Mouse (Mus musculus) MEL (cell line): ENCODE measurements around the gene Ism1. TPM values are rescaled to one million over a fixed set of nuclear protein-coding genes. Genes with fewer than 3 reads are reported as not detected.

Experiments
- DNase-seq: peaks from one replicate; pipeline ENCODE4 v3.0.0; 2011; ENCODE audit warnings: low read depth, low spot score
- H3K27ac ChIP-seq: 2 replicates; pipeline ENCODE4 v1.5.1; 2012; ENCODE audit warnings: low read depth, mild to moderate bottlenecking, control low read depth, low read length, moderate library complexity; ENCODE audit not compliant: control insufficient read depth
- H3K27me3 ChIP-seq, 2 experiments: fragments of 150-350 bp in 1 of 2; sonication (generic) in 1 of 2; 2 replicates each; pipeline ENCODE4 v1.6.1; 2012; ENCODE audit warnings: low read length in 2 of 2, mild to moderate bottlenecking in 2 of 2, improper control_type of control experiment in 1 of 2, moderate library complexity in 1 of 2; ENCODE audit not compliant: insufficient read depth in 2 of 2, control insufficient read depth in 1 of 2
- H3K36me3 ChIP-seq, 2 experiments: 2 replicates each; pipeline ENCODE4 v1.6.1; 2012 to 2014; ENCODE audit warnings: low read length in 2 of 2, improper control_type of control experiment in 1 of 2, inconsistent platforms in 1 of 2, mild to moderate bottlenecking in 1 of 2; ENCODE audit not compliant: insufficient read depth in 2 of 2, control insufficient read depth in 1 of 2
- H3K4me1 ChIP-seq, 2 experiments: fragments of 150-350 bp in 1 of 2; sonication (generic) in 1 of 2; 2 replicates each; pipeline ENCODE4 v1.6.1; 2012; ENCODE audit warnings: low read length in 2 of 2, improper control_type of control experiment in 1 of 2, mild to moderate bottlenecking in 1 of 2; ENCODE audit not compliant: insufficient read depth in 2 of 2, control insufficient read depth in 1 of 2
- H3K4me3 ChIP-seq, 2 experiments: fragments of 150-350 bp in 1 of 2; sonication (generic) in 1 of 2; 2 replicates each; pipeline ENCODE4 v1.5.1; 2012; ENCODE audit warnings: low read depth in 2 of 2, low read length in 2 of 2, mild to moderate bottlenecking in 2 of 2, moderate library complexity in 2 of 2, control low read depth in 1 of 2, improper control_type of control experiment in 1 of 2; ENCODE audit not compliant: control insufficient read depth in 1 of 2, insufficient read depth in 1 of 2
- H3K79me2 ChIP-seq: 2 replicates; pipeline ENCODE4 v1.6.1; 2012; ENCODE audit warnings: mild to moderate bottlenecking, low read length, moderate library complexity; ENCODE audit not compliant: control insufficient read depth, poor library complexity, insufficient read depth
- H3K9ac ChIP-seq: 2 replicates; pipeline ENCODE4 v1.6.1; 2012; ENCODE audit warnings: low read depth, mild to moderate bottlenecking, control low read depth, low read length, moderate library complexity; ENCODE audit not compliant: control insufficient read depth, poor library complexity, severe bottlenecking
- H3K9me3 ChIP-seq: fragments of 150-350 bp; sonication (generic); replicated peaks from 2 replicates; pipeline ENCODE4 v1.6.1; 2012; ENCODE audit warnings: mild to moderate bottlenecking, low read length, improper control_type of control experiment, moderate library complexity; ENCODE audit not compliant: insufficient read depth
- GABPA ChIP-seq: IDR thresholded peaks from 2 replicates; pipeline ENCODE4 v1.6.1; 2012; ENCODE audit warnings: low read depth, mild to moderate bottlenecking, inconsistent platforms, low read length, improper control_type of control experiment, moderate library complexity
- KAT2A ChIP-seq: conservative IDR thresholded peaks from 2 replicates; pipeline ENCODE4 v1.6.1; 2012; ENCODE audit warnings: low read depth, low read length, improper control_type of control experiment, inconsistent platforms
- MAFK ChIP-seq: IDR thresholded peaks from 2 replicates; pipeline ENCODE4 v1.6.1; 2011; ENCODE audit warnings: low read depth, mild to moderate bottlenecking, low read length, improper control_type of control experiment, borderline replicate concordance
- MYC ChIP-seq: IDR thresholded peaks from 2 replicates; pipeline ENCODE4 v1.6.1; 2011; ENCODE audit warnings: low read depth, mild to moderate bottlenecking, low read length, improper control_type of control experiment, moderate library complexity
- NRF1 ChIP-seq: IDR thresholded peaks from 2 replicates; pipeline ENCODE4 v1.6.1; 2014; ENCODE audit warnings: low read depth, mild to moderate bottlenecking, inconsistent platforms, low read length, improper control_type of control experiment, moderate library complexity; ENCODE audit not compliant: poor library complexity, insufficient read depth, severe bottlenecking
- POLR2AphosphoS5 ChIP-seq: IDR thresholded peaks from 2 replicates; pipeline ENCODE4 v1.6.1; 2012; ENCODE audit warnings: low read depth, borderline replicate concordance, mild to moderate bottlenecking, inconsistent platforms, low read length, moderate library complexity, mixed read lengths
- RAD21 ChIP-seq: IDR thresholded peaks from 2 replicates; pipeline ENCODE4 v1.6.1; 2011; ENCODE audit warnings: mild to moderate bottlenecking, low read depth, low read length, improper control_type of control experiment
- RCOR1 ChIP-seq: IDR thresholded peaks from 2 replicates; pipeline ENCODE4 v1.6.1; 2012; ENCODE audit warnings: low read depth, mild to moderate bottlenecking, inconsistent platforms, low read length, improper control_type of control experiment
- SIN3A ChIP-seq: IDR thresholded peaks from 2 replicates; pipeline ENCODE4 v1.6.1; 2012; ENCODE audit warnings: low read length, improper control_type of control experiment, inconsistent platforms
- SMC3 ChIP-seq: IDR thresholded peaks from 2 replicates; pipeline ENCODE4 v1.6.1; 2011; ENCODE audit warnings: low read depth, low read length, improper control_type of control experiment
- TAL1 ChIP-seq: IDR thresholded peaks from 2 replicates; pipeline ENCODE4 v1.6.1; 2012; ENCODE audit warnings: mild to moderate bottlenecking, inconsistent platforms, low read length, moderate library complexity, mixed read lengths
- TCF12 ChIP-seq: IDR thresholded peaks from 2 replicates; pipeline ENCODE4 v1.6.1; 2014; ENCODE audit warnings: low read depth, mild to moderate bottlenecking, inconsistent platforms, low read length, improper control_type of control experiment, moderate library complexity
- UBTF ChIP-seq: IDR thresholded peaks from 2 replicates; pipeline ENCODE4 v1.6.1; 2012; ENCODE audit warnings: low read depth, mild to moderate bottlenecking, inconsistent platforms, low read length, improper control_type of control experiment, moderate library complexity, borderline replicate concordance; ENCODE audit not compliant: insufficient read depth
- USF1 ChIP-seq: IDR thresholded peaks from 2 replicates; pipeline ENCODE4 v1.6.1; 2014; ENCODE audit warnings: low read depth, mild to moderate bottlenecking, inconsistent platforms, low read length, improper control_type of control experiment, moderate library complexity
- ZKSCAN1 ChIP-seq: IDR thresholded peaks from 2 replicates; pipeline ENCODE4 v1.6.1; 2012; ENCODE audit warnings: low read depth, mild to moderate bottlenecking, inconsistent platforms, low read length, improper control_type of control experiment, moderate library complexity
- ZNF384 ChIP-seq: IDR thresholded peaks from 2 replicates; pipeline ENCODE4 v1.6.1; 2012; ENCODE audit warnings: low read depth, mild to moderate bottlenecking, inconsistent platforms, low read length, improper control_type of control experiment
- polyA plus RNA-seq, 2 experiments: library from polyadenylated mRNA; stranded (reverse) in 1 of 2; unstranded in 1 of 2; fragments of >175 nt in 1 of 2; fragments of >200 nt in 1 of 2; gene quantifications; 2 replicates each; pipeline versions ENCODE4 v1.2.1 to v1.2.4; 2012; ENCODE audit warnings: low replicate concordance in 2 of 2, low read depth in 1 of 2; ENCODE audit not compliant: insufficient read length in 2 of 2, insufficient read depth in 1 of 2, missing spikeins in 1 of 2
- total RNA-seq: library from RNA; depleted of rRNA; stranded (reverse); fragments of 300-350 nt; gene quantifications from 2 replicates; pipeline ENCODE4 v1.2.3, GENCODE M21; 2012

Gene Ism1
- total and polyA plus RNA-seq, 3 experiments = not detected

DNA sequence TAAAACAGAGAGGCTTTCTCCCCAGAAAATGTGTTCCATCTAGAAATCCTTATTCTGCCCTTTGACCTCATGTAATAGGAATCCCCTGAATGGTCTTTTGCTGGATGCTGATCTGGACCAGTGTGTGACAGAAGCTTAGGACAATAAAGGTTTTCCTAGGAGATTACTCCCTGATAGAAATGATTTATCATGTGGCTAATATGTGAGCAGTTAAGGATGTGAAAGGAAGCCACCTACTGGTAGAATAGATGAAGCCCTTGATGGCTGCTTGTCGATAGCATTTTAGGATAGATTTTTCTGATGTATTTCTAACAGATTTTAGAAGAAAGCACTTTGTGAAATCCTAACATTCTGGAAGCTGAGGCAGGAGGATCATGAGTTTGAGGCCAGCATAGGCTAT lies 64.4 kb downstream of the Ism1 start:
- H3K9me3 ChIP-seq = no peaks in the 10 kb centered on the region
- TF ChIP-seq TAL1 = no peak
- no peak for TF ChIP-seq GABPA
- no peak for TF ChIP-seq SIN3A
- no peak for TF ChIP-seq SMC3
- no peak for TF ChIP-seq NRF1
- TF ChIP-seq KAT2A = no peak
- TF ChIP-seq UBTF = no peak
- no peak; the same call in 1 of the 2 replicates for TF ChIP-seq RAD21
- no peak for TF ChIP-seq MYC
- TF ChIP-seq TCF12 = no peak
- H3K27me3 ChIP-seq = no peaks in the 10 kb centered on the region; a peak in 1 of 4 replicates
- DNase-seq = no peak
- no peak overlapping the region for H3K9ac ChIP-seq
- no peaks in the 10 kb centered on the region for H3K79me2 ChIP-seq
- H3K36me3 ChIP-seq = no peaks in the 10 kb centered on the region
- H3K4me1 ChIP-seq = no peaks in the 10 kb centered on the region
- no peak overlapping the region for H3K27ac ChIP-seq
- no peak overlapping the region for H3K4me3 ChIP-seq

GRCm38 (mm10) chr2:139757021-139757420 lies 79.0 kb downstream of the Ism1 start:
- Histone ChIP-seq H3K36me3 (no peaks in the 10 kb centered on the region), H3K79me2 (no peaks in the 10 kb centered on the region), H3K4me3 (no peak overlapping the region), H3K9me3 (no peaks in the 10 kb centered on the region), H3K27me3 (no peaks in the 10 kb centered on the region), H3K4me1 (no peaks in the 10 kb centered on the region), H3K27ac (no peak overlapping the region), H3K9ac (no peak overlapping the region)
- DNase-seq = no peak
- TF ChIP-seq UBTF (no peak), ZNF384 (no peak), ZKSCAN1 (no peak), POLR2AphosphoS5 (no peak), USF1 (no peak), TAL1 (no peak), TCF12 (no peak), RCOR1 (no peak), NRF1 (no peak), GABPA (no peak), MAFK (no peak), MYC (no peak)
